Mouse (Mus musculus): ENCODE measurements around the gene Tesc.

DNA sequence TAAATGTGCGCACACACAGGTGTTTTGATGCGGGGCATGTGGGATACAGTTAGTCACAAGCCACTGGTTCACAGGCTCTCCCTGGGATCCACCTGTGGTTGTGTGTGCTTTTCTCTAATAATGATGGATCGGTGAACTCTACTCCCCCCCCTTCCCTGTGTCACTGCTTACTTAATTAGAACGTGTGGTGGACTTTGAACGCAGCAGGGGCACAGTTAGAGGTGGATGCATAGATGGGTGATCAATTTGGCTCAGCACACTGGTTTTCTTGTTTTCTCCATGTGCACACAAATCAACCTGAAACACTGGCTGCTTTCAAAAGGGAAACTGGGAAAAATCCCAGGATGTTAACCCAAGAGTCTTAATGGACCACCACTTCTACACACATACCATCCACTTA is 48.5 kb upstream of the Tesc start:
- TF ChIP-seq CTCF (IDR thresholded peaks at IDR 0.05; ENCODE audit: extremely low read depth, insufficient read depth, insufficient read length, insufficient replicate concordance): no peak
- no peak for TF ChIP-seq POLR2A (IDR thresholded peaks at IDR 0.05; ENCODE audit: low read depth, low read length)

Data from spleen, adult 2 months (tissue).